Mouse (Mus musculus) ES-E14 (cell line): ENCODE results near the gene Gpr146. TPM values are rescaled to one million over a fixed set of nuclear protein-coding genes. Genes with fewer than 3 reads are reported as not detected.
"Not testable (repeated sequence)": the region's sequence is repeated elsewhere in the genome, so short reads cannot be mapped to it uniquely, and the experiment has no call there.

Source experiments
- DNase-seq: peaks from one replicate; pipeline ENCODE4 v3.0.0-alpha.2; 2013; ENCODE audit warnings: low read depth, low spot score
- H3K27ac ChIP-seq: 2 replicates; pipeline ENCODE4 v1.5.1; 2012; ENCODE audit warnings: low read depth, mild to moderate bottlenecking, low read length, moderate library complexity, mixed read lengths; ENCODE audit not compliant: poor library complexity, insufficient read depth, severe bottlenecking
- H3K36me3 ChIP-seq: 2 replicates; pipeline ENCODE4 v1.6.1; 2012; ENCODE audit warnings: mild to moderate bottlenecking, low read length, moderate library complexity, mixed read lengths; ENCODE audit not compliant: control insufficient read depth, poor library complexity, insufficient read depth, severe bottlenecking
- H3K4me1 ChIP-seq, 2 experiments: fragments of 150-350 bp in 1 of 2; sonication (generic) in 1 of 2; 2 replicates each; pipeline ENCODE4 v1.6.1; 2012; ENCODE audit warnings: low read length in 2 of 2, mild to moderate bottlenecking in 1 of 2, mixed read lengths in 1 of 2; ENCODE audit not compliant: control insufficient read depth in 2 of 2, insufficient read depth in 2 of 2, poor library complexity in 1 of 2
- H3K4me3 ChIP-seq, 2 experiments: fragments of 150-350 bp in 1 of 2; sonication (generic) in 1 of 2; 2 replicates each; pipeline ENCODE4 v1.5.1; 2012; ENCODE audit warnings: low read length in 2 of 2, low read depth in 1 of 2, mild to moderate bottlenecking in 1 of 2, mixed read lengths in 1 of 2; ENCODE audit not compliant: insufficient read depth in 1 of 2, poor library complexity in 1 of 2, severe bottlenecking in 1 of 2
- H3K9ac ChIP-seq: 2 replicates; pipeline ENCODE4 v1.6.1; 2012; ENCODE audit warnings: low read depth, mild to moderate bottlenecking, low read length, mixed read lengths; ENCODE audit not compliant: poor library complexity, insufficient read depth, severe bottlenecking
- H3K9me3 ChIP-seq: fragments of 150-350 bp; sonication (generic); 2 replicates; pipeline ENCODE4 v1.6.1; 2012; ENCODE audit warnings: low read depth, mild to moderate bottlenecking, low read length; ENCODE audit not compliant: control insufficient read depth, insufficient read depth
- CHD2 ChIP-seq: IDR thresholded peaks from 2 replicates; pipeline ENCODE4 v1.6.1; 2014; ENCODE audit warnings: mild to moderate bottlenecking, low read depth, low read length, inconsistent platforms
- HCFC1 ChIP-seq: IDR thresholded peaks from 2 replicates; pipeline ENCODE4 v1.6.1; 2012; ENCODE audit warnings: low read length, inconsistent platforms, borderline replicate concordance; ENCODE audit not compliant: insufficient read depth
- MAFK ChIP-seq: IDR thresholded peaks from 2 replicates; pipeline ENCODE4 v1.6.1; 2014; ENCODE audit warnings: mild to moderate bottlenecking, low read depth, low read length, inconsistent platforms; ENCODE audit not compliant: insufficient read depth
- ZC3H11A ChIP-seq: IDR thresholded peaks from 2 replicates; pipeline ENCODE4 v1.6.1; 2012; ENCODE audit warnings: low read depth, mild to moderate bottlenecking, inconsistent platforms, low read length, borderline replicate concordance
- ZNF384 ChIP-seq: IDR thresholded peaks from 2 replicates; pipeline ENCODE4 v1.6.1; 2012; ENCODE audit warnings: low read depth, low read length, inconsistent platforms
- in situ Hi-C, 2 experiments: fragments of 600-800 bp; cut with MboI; formaldehyde crosslinking; loops; one replicate each; pipeline ENCODE4 v1.15.1; 2025; ENCODE audit warnings: low sequenced_read_pairs in 2 of 2, inconsistent platforms in 1 of 2; ENCODE audit not compliant: unreplicated experiment in 2 of 2
- total RNA-seq: library from RNA; depleted of rRNA; stranded (reverse); fragments of 300-350 nt; gene quantifications from 2 replicates; pipeline ENCODE4 v1.2.3, GENCODE M21; 2012

The Gpr146 gene
- total RNA-seq, 1 experiment: 1.1 TPM

DNA sequence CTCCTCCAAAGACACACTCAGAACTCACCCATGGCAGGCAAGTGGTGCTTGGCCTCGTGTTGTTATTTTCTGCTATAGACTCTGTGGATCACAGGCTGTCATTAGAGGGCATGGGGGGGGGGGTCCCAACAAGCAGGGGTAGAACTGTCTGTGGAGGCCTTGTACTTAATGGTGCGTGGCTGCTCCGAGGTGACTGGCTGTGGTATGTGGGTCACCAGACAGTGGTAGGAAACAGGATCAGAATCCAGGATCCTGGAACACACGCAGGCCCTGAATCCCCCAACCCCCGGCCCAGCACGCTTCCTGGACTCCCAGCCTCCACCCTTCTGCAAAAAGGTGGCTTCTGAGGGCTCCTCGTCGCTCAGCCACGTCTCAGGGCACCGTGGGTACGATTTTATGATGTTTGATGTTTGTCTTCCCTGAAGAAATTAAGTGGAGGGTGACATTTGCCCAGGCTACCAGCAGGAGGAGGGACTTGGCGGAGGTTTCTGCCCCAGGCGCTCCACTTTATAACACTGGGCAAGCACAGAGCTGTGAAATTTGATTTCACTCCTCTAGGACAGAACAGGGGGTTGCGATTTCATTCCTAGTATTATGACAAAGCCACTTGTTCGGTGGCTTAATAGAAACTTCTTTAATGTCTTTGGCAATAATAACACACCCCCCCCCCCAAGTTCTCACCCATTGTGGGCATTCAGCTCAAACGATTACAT lies 44.0 kb upstream of the Gpr146 start:
- H3K9me3 ChIP-seq: no peaks in the 10 kb centered on the region
- H3K4me3 ChIP-seq: no peak overlapping the region
- no peak overlapping the region for H3K27ac ChIP-seq
- in situ Hi-C loops: no loop called here
- H3K36me3 ChIP-seq: no peaks in the 10 kb centered on the region
- H3K4me1 ChIP-seq: peaks cover 2 to 7% of the 10 kb centered on the region in 2 experiments; a peak in 3 of 4 replicates
- H3K9ac ChIP-seq: no peak overlapping the region
- no peak for DNase-seq
- TF ChIP-seq ZC3H11A (no peak), CHD2 (no peak), ZNF384 (no peak), HCFC1 (no peak), MAFK (no peak)

DNA sequence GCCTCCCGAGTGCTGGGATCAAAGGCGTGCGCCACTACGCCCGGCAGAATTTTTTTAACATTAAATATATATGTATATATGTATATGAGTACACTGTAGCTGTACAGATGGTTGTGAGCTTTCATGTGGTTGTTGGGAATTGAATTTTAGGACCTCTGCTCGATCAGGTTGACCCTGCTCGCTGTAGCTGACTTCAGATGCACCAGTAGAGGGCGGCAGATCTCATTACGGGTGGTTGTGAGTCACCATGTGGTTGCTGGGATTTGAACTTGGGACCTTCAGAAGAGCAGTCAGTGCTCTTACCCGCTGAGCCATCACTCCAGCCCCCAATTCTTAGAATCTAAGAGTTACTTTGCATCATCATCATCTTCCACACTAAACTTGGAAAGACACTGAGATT lies 43.1 kb upstream of the Gpr146 start:
- DNase-seq, H3K27ac ChIP-seq, in situ Hi-C loops, H3K4me3 ChIP-seq, H3K9ac ChIP-seq, H3K36me3 ChIP-seq, H3K9me3 ChIP-seq: not testable (repeated sequence)
- H3K4me1 ChIP-seq: peaks cover 2 to 14% of the 10 kb centered on the region in 2 experiments; a peak in 3 of 4 replicates

- Histone ChIP-seq H3K9ac (no peak overlapping the region), H3K9me3 (no peaks in the 10 kb centered on the region), H3K4me1 (peaks cover 2 to 23% of the 10 kb centered on the region in 2 experiments; a peak in 3 of 4 replicates), H3K27ac (no peak overlapping the region), H3K36me3 (peaks cover 6% of the 10 kb centered on the region; the same call in 1 of the 2 replicates), H3K4me3 (no peak overlapping the region)
- DNase-seq: no peak
- in situ Hi-C loops: no loop called here
- TF ChIP-seq HCFC1 (no peak), ZC3H11A (no peak), MAFK (no peak), CHD2 (no peak), ZNF384 (no peak)
These were observed 41.9 kb upstream of the Gpr146 start for GRCm38 (mm10) chr5:139335634-139336033.

DNA sequence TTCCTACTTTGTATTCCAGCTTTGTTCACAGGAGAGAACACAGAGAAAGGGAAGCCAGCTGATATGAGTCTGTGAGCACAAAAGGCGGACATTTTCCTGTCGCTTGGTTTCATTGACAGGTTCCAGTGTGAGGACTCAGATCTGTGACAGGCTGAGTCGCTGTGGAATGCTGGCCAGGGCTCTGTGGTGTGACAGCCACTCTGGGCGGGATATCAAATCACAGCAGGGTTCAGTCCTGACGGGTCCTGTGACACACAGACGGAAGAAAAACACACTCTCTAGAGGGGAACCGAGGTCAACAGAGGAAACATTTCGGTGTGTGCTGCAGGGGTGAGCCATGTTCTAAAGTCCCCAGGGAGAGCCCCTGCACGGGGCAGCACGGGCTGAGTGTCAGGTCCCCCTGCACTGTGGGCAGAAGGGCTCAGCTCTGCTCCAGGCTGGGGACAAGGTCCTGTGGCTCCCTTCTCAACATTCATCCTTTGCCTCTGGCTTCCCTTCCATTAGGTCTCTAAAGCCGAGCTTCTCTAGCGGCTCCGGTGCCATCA lies 39.6 kb upstream of the Gpr146 start:
- H3K27ac ChIP-seq: no peak overlapping the region; the same call in 1 of the 2 replicates
- in situ Hi-C loops: no loop called here
- no peaks in the 10 kb centered on the region for H3K9me3 ChIP-seq
- TF ChIP-seq HCFC1 (no peak), CHD2 (no peak), ZNF384 (no peak), ZC3H11A (no peak), MAFK (no peak)
- H3K4me1 ChIP-seq: peaks cover 2 to 23% of the 10 kb centered on the region in 2 experiments; a peak in 3 of 4 replicates
- DNase-seq: no peak
- no peak overlapping the region for H3K4me3 ChIP-seq
- peak overlapping the region; percentile 15; the same call in 1 of the 2 replicates for H3K9ac ChIP-seq
- H3K36me3 ChIP-seq: peaks cover 8% of the 10 kb centered on the region; the same call in 1 of the 2 replicates
